Mouse (Mus musculus) liver, embryonic 14 days (tissue): ENCODE results near the gene Tstd3. TPM values are rescaled to one million over a fixed set of nuclear protein-coding genes. Genes with fewer than 3 reads are reported as not detected.

Experiments
- polyA plus RNA-seq: library from polyadenylated mRNA; depleted of rRNA; stranded (reverse); fragments of >200 nt; gene quantifications from 2 replicates; pipeline ENCODE4 v1.2.3, GENCODE M21; 2012; rRNA removed

Tstd3 gene
- 8.5 and 9.2 TPM in 2 replicates for polyA plus RNA-seq

GRCm38 (mm10) chr4:21766863-21767304 lies at the start of gene Tstd3, which contains the start of gene Usp45:
Gene Tstd3, minus strand, starts transcription at chr4:21767212.
Gene Usp45, plus strand, starts transcription at chr4:21767156.

GRCm38 (mm10) chr4:21727615-21728165 lies 39.3 kb downstream of the Tstd3 start, which contains the start of gene Ccnc:
Gene Ccnc, plus strand, starts transcription at chr4:21727701.

Other genes starting within 250 kb of the Tstd3 start
- not detected in 2 replicates for gene Prdm13, start 81.2 kb downstream of the Tstd3 start, polyA plus RNA-seq
- 7.2 and 8.1 TPM in 2 replicates for gene Ccnc, start 39.5 kb downstream of the Tstd3 start, polyA plus RNA-seq
- gene Usp45, start 56 bp downstream of the Tstd3 start, polyA plus RNA-seq: 10.2 and 13.1 TPM in 2 replicates
- gene Pnisr, start 80.4 kb upstream of the Tstd3 start, polyA plus RNA-seq: 57.3 and 59.5 TPM in 2 replicates
- gene Coq3, start 112.5 kb upstream of the Tstd3 start, polyA plus RNA-seq: 4.3 and 4.6 TPM in 2 replicates
- 0.05 and 0.10 TPM in 2 replicates for gene Faxc, start 164.1 kb upstream of the Tstd3 start, polyA plus RNA-seq